Mouse (Mus musculus) embryonic stem cell, embryonic (primary cell): ENCODE results near the gene Tex52.

Experiments used
- CTCF ChIA-PET, 4 experiments: fragments of 300-600 bp in 2 of 4; fragments of 350-600 bp in 2 of 4; sonication (Branson Sonifier 250); formaldehyde crosslinking; loops; one replicate each; lab custom pipeline; 2022; ENCODE audit warnings: inconsistent platforms in 2 of 4; lab: Charles Lee
- POLR2A ChIA-PET, 4 experiments: fragments of 300-600 bp in 2 of 4; fragments of 350-600 bp in 2 of 4; sonication (Branson Sonifier 250); formaldehyde crosslinking; loops; one replicate each; lab custom pipeline; 2022; ENCODE audit warnings: antibody characterized with exemption in 4 of 4, inconsistent platforms in 1 of 4; lab: Charles Lee

Gene Tex52

GRCm38 (mm10) chr6:128433566-128433965 lies 58.3 kb downstream of the Tex52 start:
- ChIA-PET POLR2A (interaction anchor here (0.5 to 5.8 kb wide), 28 partner anchors 8 to 276 kb away, joined by 3 to 69 read pairs (median 6); partner anchors contain the start of gene Itfg2 (in 3 of the 4)), CTCF (interaction anchor here in 2 of 4 experiments (1.0 to 2.5 kb wide), 6 partner anchors 12 to 46 kb away, joined by 3 to 10 read pairs (median 4); no protein-coding TSS in a partner anchor)
